Comparison of ENCODE assay signal across 10 mouse cellular contexts in genomic region chr11:119197618-119198563, GRCm38 (mm10). TPM values are rescaled to one million over a fixed set of nuclear protein-coding genes. Genes with fewer than 3 reads are reported as not detected.
DNase-seq lines count a peak whose midpoint lies in the region; ATAC-seq and TF ChIP-seq lines count a peak whose summit lies in the region.
"Had no signal": no experiment of that assay in that cellular context is flagged by ENCODE, and none has a peak within 500 bp of the region (broad histone marks: within the 10 kb centered on the region; RNA-seq: fewer than 3 reads in every experiment).

No protein-coding gene starts in this region.

- ATAC-seq in hindbrain, embryonic 15.5 days (ENCODE audit: low FRiP score, low read depth), result peak; percentile 63

- no peaks in the 10 kb centered on the region for H3K36me3 ChIP-seq in hindbrain, embryonic 15.5 days

- WGBS in cerebellum, adult 2 months, result 35% methylated on average over 18 of the region's 18 CpGs
- 78% methylated on average over 18 of the region's 18 CpGs for WGBS in hindbrain, embryonic 15.5 days

- TF ChIP-seq POLR2A in cerebellum, adult 2 months (IDR thresholded peaks at IDR 0.05; ENCODE audit: borderline replicate concordance, insufficient read depth, low read length), result no peak

- peak; percentile 31 to 42 for DNase-seq in layer of hippocampus, adult 2 months (ENCODE audit: low spot score in 2 of 2)
- DNase-seq in layer of hippocampus, adult 8-10 months (ENCODE audit: low spot score in 2 of 2), result no peak
- peak; percentile 79 for DNase-seq in Muller cell, postnatal 12 days (ENCODE audit: inconsistent ontology term)
- DNase-seq in cerebellum, adult 2 months, result peak in 1 of 2 experiments; percentile 91
- DNase-seq in spleen, adult 12 weeks (ENCODE audit: low spot score), result no peak
- DNase-seq in lung, postnatal 4 days, result no peak
- DNase-seq: adrenal gland, adult 2 months; embryo, embryonic 11 days had no signal

- H3K9ac ChIP-seq in hindbrain, embryonic 15.5 days, result no peak overlapping the region

- H3K27ac ChIP-seq in layer of hippocampus, adult 2 months, result no peak overlapping the region
- peak overlapping the region; percentile 62 for H3K27ac ChIP-seq in cerebellum, adult 2 months (ENCODE audit: insufficient read depth, low read length)
- H3K27ac ChIP-seq in hindbrain, embryonic 15.5 days (replicated peaks), result peak overlapping the region; percentile 60

- peak overlapping the region; percentile 5 for H3K4me3 ChIP-seq in layer of hippocampus, adult 2 months
- no peak overlapping the region for H3K4me3 ChIP-seq in cerebellum, adult 2 months (replicated peaks; ENCODE audit: insufficient read depth, low read depth, low read length)
- no peak overlapping the region for H3K4me3 ChIP-seq in hindbrain, embryonic 15.5 days

- no peak for TF ChIP-seq CTCF in layer of hippocampus, adult 2 months (conservative IDR thresholded peaks at IDR 0.05)
- no peak for TF ChIP-seq CTCF in cerebellum, adult 2 months (IDR thresholded peaks at IDR 0.05; ENCODE audit: borderline replicate concordance, insufficient read depth, low read depth, low read length)

- H3K4me1 ChIP-seq in cerebellum, adult 2 months (ENCODE audit: control insufficient read depth, insufficient read depth, low read length), result peaks cover 23% of the 10 kb centered on the region
- H3K4me1 ChIP-seq in hindbrain, embryonic 15.5 days (replicated peaks), result peaks cover 15% of the 10 kb centered on the region

- H3K27me3 ChIP-seq in cerebellum, adult 2 months (ENCODE audit: control insufficient read depth, insufficient read depth, low read length), result no peaks in the 10 kb centered on the region
- no peaks in the 10 kb centered on the region for H3K27me3 ChIP-seq in hindbrain, embryonic 15.5 days

- no peaks in the 10 kb centered on the region for H3K9me3 ChIP-seq in hindbrain, embryonic 15.5 days

- H3K4me2 ChIP-seq in hindbrain, embryonic 15.5 days, result no peak overlapping the region

RNA-seq across cellular contexts. Expression of gene Tbc1d16, which starts 30.4 kb away (rescaled TPM):
- 10 to 100 TPM; 44.0 to 44.1 TPM for total RNA-seq in layer of hippocampus, adult 2 months (2021)
- total RNA-seq in layer of hippocampus, adult 8-10 months (2022), result 10 to 100 TPM; 35.4 to 39.4 (median 36.7) TPM
- 32.5 and 37.8 TPM in 2 replicates for polyA plus RNA-seq in cerebellum, adult 2 months (2012; rRNA removed)
- 56.1 and 57.1 TPM in 2 replicates for polyA plus RNA-seq in hindbrain, embryonic 15.5 days (2015; fragmentation: Nextera tagmentation; extraction: Ambion mirVana)

RNA-seq across cellular contexts. Expression of gene Ccdc40, which starts 30.5 kb away (rescaled TPM):
- 1 to 10 TPM; 2.8 to 4.1 TPM for total RNA-seq in layer of hippocampus, adult 2 months (2021)
- 1 to 10 TPM; 1.6 to 3.1 (median 2.4) TPM for total RNA-seq in layer of hippocampus, adult 8-10 months (2022)
- 1.9 and 2.4 TPM in 2 replicates for polyA plus RNA-seq in cerebellum, adult 2 months (2012; rRNA removed)
- 14.6 and 15.4 TPM in 2 replicates for polyA plus RNA-seq in hindbrain, embryonic 15.5 days (2015; fragmentation: Nextera tagmentation; extraction: Ambion mirVana)
- total RNA-seq: neutrophil, adult 5-6 weeks had no signal

Comparison
In these comparisons a context has a peak if more than half of its experiments do, and no peak if none do; other contexts are left out.
1. DNase-seq: peak in layer of hippocampus, adult 2 months (2 of 2) and Muller cell, postnatal 12 days (single experiment); none in layer of hippocampus, adult 8-10 months (0 of 2), spleen, adult 12 weeks (single experiment) and lung, postnatal 4 days (0 of 2).